8 mouse cellular contexts compared by ENCODE assay signal in genomic region chr5:45638378-45638777, GRCm38 (mm10). TPM values are rescaled to one million over a fixed set of nuclear protein-coding genes. Genes with fewer than 3 reads are reported as not detected.
DNase-seq lines count a peak whose midpoint lies in the region; ATAC-seq and TF ChIP-seq lines count a peak whose summit lies in the region.
"Had no signal": no experiment of that assay in that cellular context is flagged by ENCODE, and none has a peak within 500 bp of the region (broad histone marks: within the 10 kb centered on the region; RNA-seq: fewer than 3 reads in every experiment).

No protein-coding gene starts in this region.

- H3K4me3 ChIP-seq in layer of hippocampus, adult 2 months, result peak overlapping the region; percentile 44
- H3K4me3 ChIP-seq in embryonic facial prominence, embryonic 14.5 days (ENCODE audit: low read depth, low read length), result no peak overlapping the region; the same call in 1 of the 2 replicates
- peak overlapping the region; percentile 67 for H3K4me3 ChIP-seq in hindbrain, embryonic 16.5 days (ENCODE audit: low read length)

- H3K9ac ChIP-seq in embryonic facial prominence, embryonic 14.5 days (ENCODE audit: low read depth, low read length), result no peak overlapping the region
- peak overlapping the region; percentile 13 for H3K9ac ChIP-seq in hindbrain, embryonic 16.5 days (ENCODE audit: low read depth, low read length)

- H3K9me3 ChIP-seq in embryonic facial prominence, embryonic 14.5 days (ENCODE audit: control insufficient read depth, low read length), result no peaks in the 10 kb centered on the region
- H3K9me3 ChIP-seq in hindbrain, embryonic 16.5 days (ENCODE audit: control insufficient read depth, low read length), result no peaks in the 10 kb centered on the region

- ATAC-seq in embryonic facial prominence, embryonic 14.5 days (ENCODE audit: low read depth), result peak; percentile 42; the same call in 1 of the 2 replicates
- no peak for ATAC-seq in hindbrain, embryonic 16.5 days

- peak overlapping the region; percentile 95; the same call in 1 of the 2 replicates for H3K4me2 ChIP-seq in embryonic facial prominence, embryonic 14.5 days (ENCODE audit: low read depth, low read length)
- peak overlapping the region; percentile 95 for H3K4me2 ChIP-seq in hindbrain, embryonic 16.5 days (ENCODE audit: low read length)

- no peaks in the 10 kb centered on the region; the same call in 1 of the 2 replicates for H3K4me1 ChIP-seq in embryonic facial prominence, embryonic 14.5 days (ENCODE audit: control insufficient read depth, insufficient read depth, low read length)
- peaks cover 9% of the 10 kb centered on the region; the same call in 1 of the 2 replicates for H3K4me1 ChIP-seq in hindbrain, embryonic 16.5 days (ENCODE audit: control insufficient read depth, insufficient read depth, low read depth, low read length)

- 32% methylated on average over 3 of the region's 3 CpGs for WGBS in embryonic facial prominence, embryonic 14.5 days
- 29% methylated on average over 3 of the region's 3 CpGs for WGBS in hindbrain, embryonic 16.5 days

- no peak for DNase-seq in layer of hippocampus, adult 2 months (ENCODE audit: low spot score in 2 of 2)
- DNase-seq in layer of hippocampus, postnatal 36 days, result no peak
- DNase-seq in embryonic facial prominence, embryonic 14.5 days (ENCODE audit: low spot score), result peak; percentile 40
- DNase-seq in retina, embryonic 14.5 days (ENCODE audit: low spot score), result peak; percentile 13
- no peak for DNase-seq in embryo, embryonic 10.5 days (ENCODE audit: low spot score)
- no peak for DNase-seq in thymus, postnatal 10 days (ENCODE audit: low spot score in 2 of 2)
- DNase-seq: thymus, postnatal 25 days had no signal

- TF ChIP-seq CTCF in layer of hippocampus, adult 2 months (conservative IDR thresholded peaks at IDR 0.05), result no peak

- no peaks in the 10 kb centered on the region for H3K36me3 ChIP-seq in embryonic facial prominence, embryonic 14.5 days (ENCODE audit: control insufficient read depth, insufficient read depth, low read length)
- no peaks in the 10 kb centered on the region for H3K36me3 ChIP-seq in hindbrain, embryonic 16.5 days (ENCODE audit: control insufficient read depth, insufficient read depth, low read length)

- H3K27me3 ChIP-seq in embryonic facial prominence, embryonic 14.5 days (replicated peaks; ENCODE audit: control insufficient read depth, insufficient read depth, low read length), result 0 out of 2 replicates have a peak, but pooled peaks cover 7% of the 10 kb centered on the region
- no peaks in the 10 kb centered on the region for H3K27me3 ChIP-seq in hindbrain, embryonic 16.5 days (replicated peaks; ENCODE audit: control insufficient read depth, insufficient read depth, low read length)

- H3K27ac ChIP-seq in layer of hippocampus, adult 2 months, result peak overlapping the region; percentile 8; the same call in 1 of the 2 replicates
- no peak overlapping the region for H3K27ac ChIP-seq in embryonic facial prominence, embryonic 14.5 days (replicated peaks; ENCODE audit: low read depth, low read length)
- no peak overlapping the region for H3K27ac ChIP-seq in hindbrain, embryonic 16.5 days (ENCODE audit: low read depth, low read length)

RNA-seq across cellular contexts. Expression of gene Fam184b, which starts 1.0 kb away (rescaled TPM):
- total RNA-seq in layer of hippocampus, adult 2 months (2021), result 1 to 10 TPM; 6.9 to 8.3 TPM
- total RNA-seq in layer of hippocampus, postnatal 36 days (2021), result 1 to 10 TPM; 6.8 to 7.4 TPM
- 2.2 and 2.4 TPM in 2 replicates for polyA plus RNA-seq in embryonic facial prominence, embryonic 14.5 days (2014; fragmentation: Nextera tagmentation; extraction: Ambion mirVana)
- 13.3 and 14.5 TPM in 2 replicates for polyA plus RNA-seq in hindbrain, embryonic 16.5 days (2015; fragmentation: Nextera tagmentation; extraction: Ambion mirVana)

RNA-seq across cellular contexts. Expression of gene Ncapg, which starts 31.3 kb away (rescaled TPM):
- total RNA-seq in layer of hippocampus, adult 2 months (2021), result under 1 TPM; 0.32 to 0.79 TPM
- under 1 TPM; 0.30 to 0.38 TPM for total RNA-seq in layer of hippocampus, postnatal 36 days (2021)
- 38.3 and 42.4 TPM in 2 replicates for polyA plus RNA-seq in embryonic facial prominence, embryonic 14.5 days (2014; fragmentation: Nextera tagmentation; extraction: Ambion mirVana)
- polyA plus RNA-seq in hindbrain, embryonic 16.5 days (2015; fragmentation: Nextera tagmentation; extraction: Ambion mirVana), result 7.4 and 9.4 TPM in 2 replicates

Comparison
In these comparisons a context has a peak if more than half of its experiments do, and no peak if none do; other contexts are left out.
1. DNase-seq: peak in embryonic facial prominence, embryonic 14.5 days (single experiment) and retina, embryonic 14.5 days (single experiment); none in layer of hippocampus, adult 2 months (0 of 2), layer of hippocampus, postnatal 36 days (0 of 2), embryo, embryonic 10.5 days (single experiment) and thymus, postnatal 10 days (0 of 2).